Mouse (Mus musculus): Measurements from ENCODE around the gene Timd2. TPM values are rescaled to one million over a fixed set of nuclear protein-coding genes. Genes with fewer than 3 reads are reported as not detected.
"Not testable (repeated sequence)": the region's sequence is repeated elsewhere in the genome, so short reads cannot be mapped to it uniquely, and the experiment has no call there.

Gene Timd2
- total RNA-seq (2014; rRNA removed; ENCODE audit: low replicate concordance) (not detected in 2 replicates), polyA plus RNA-seq (2015; fragmentation: Nextera tagmentation; extraction: Ambion mirVana) (not detected in 2 replicates)

- no peak within 1 kb of the TSS for H3K27ac ChIP-seq (ENCODE audit: low read depth)
- H3K4me1 ChIP-seq (ENCODE audit: control insufficient read depth, insufficient read depth), result no peaks in the 10 kb centered on the region
- no peak within 1 kb of the TSS for H3K9ac ChIP-seq (replicated peaks; ENCODE audit: low read depth, low read length)
- H3K36me3 ChIP-seq (replicated peaks; ENCODE audit: control insufficient read depth, insufficient read depth, low read length), result no peaks in the 10 kb centered on the region
- no peak for DNase-seq (ENCODE audit: low spot score)
- H3K4me3 ChIP-seq (ENCODE audit: low read depth, low read length), result no peak within 1 kb of the TSS
- 70% methylated on average over 6 of the region's 6 CpGs for WGBS
- ATAC-seq (ENCODE audit: insufficient read depth, low read depth), result no peak
- no peaks in the 10 kb centered on the region for H3K27me3 ChIP-seq (ENCODE audit: control insufficient read depth, insufficient read depth, low read length)
- H3K9me3 ChIP-seq (replicated peaks; ENCODE audit: control insufficient read depth, low read length), result no peaks in the 10 kb centered on the region
- TF ChIP-seq CTCF (IDR thresholded peaks at IDR 0.05; ENCODE audit: low read depth) (no peak), EP300 (IDR thresholded peaks at IDR 0.05; ENCODE audit: low read depth) (no peak)
- no peak within 1 kb of the TSS for H3K4me2 ChIP-seq (ENCODE audit: low read depth, low read length)
Observed at GRCm38 (mm10) chr11:46706664-46707356, at the start of gene Timd2. Gene Timd2 (minus strand): TSS chr11:46707061.

DNA sequence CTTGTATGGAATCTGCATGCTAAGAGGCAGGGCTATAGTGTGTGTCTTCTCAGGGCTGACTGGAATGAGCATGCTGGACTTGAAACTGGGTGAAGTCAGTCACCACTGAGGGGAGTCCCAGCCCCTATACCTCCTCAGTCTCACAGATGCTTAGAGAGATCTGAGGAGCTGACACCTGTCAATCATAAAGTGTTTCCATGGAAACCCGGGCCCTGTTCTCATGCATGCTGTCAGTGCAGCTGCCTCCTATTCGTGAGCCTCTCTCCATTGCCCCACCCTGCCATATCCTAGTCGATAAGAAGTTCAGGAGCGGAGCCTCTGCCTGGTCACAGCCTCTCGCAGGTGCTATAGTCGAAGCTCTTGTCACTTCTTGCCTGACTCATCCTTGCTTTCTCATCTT lies 48.9 kb upstream of the Timd2 start:
- not testable (repeated sequence) for H3K9me3 ChIP-seq (replicated peaks; ENCODE audit: control insufficient read depth, low read length); H3K9ac ChIP-seq (replicated peaks; ENCODE audit: low read depth, low read length); H3K4me1 ChIP-seq (ENCODE audit: control insufficient read depth, insufficient read depth); H3K27ac ChIP-seq (ENCODE audit: low read depth); ATAC-seq (ENCODE audit: insufficient read depth, low read depth); H3K36me3 ChIP-seq (replicated peaks; ENCODE audit: control insufficient read depth, insufficient read depth, low read length); H3K4me2 ChIP-seq (ENCODE audit: low read depth, low read length); DNase-seq (ENCODE audit: low spot score); H3K27me3 ChIP-seq (ENCODE audit: control insufficient read depth, insufficient read depth, low read length); H3K4me3 ChIP-seq (ENCODE audit: low read depth, low read length)
- WGBS, result 81% methylated on average over 6 of the region's 6 CpGs

GRCm38 (mm10) chr11:46754669-46755068 lies 47.8 kb upstream of the Timd2 start:
- Histone ChIP-seq H3K9ac (replicated peaks; ENCODE audit: low read depth, low read length) (no peak overlapping the region), H3K4me1 (ENCODE audit: control insufficient read depth, insufficient read depth) (no peaks in the 10 kb centered on the region), H3K4me2 (ENCODE audit: low read depth, low read length) (no peak overlapping the region), H3K36me3 (replicated peaks; ENCODE audit: control insufficient read depth, insufficient read depth, low read length) (no peaks in the 10 kb centered on the region), H3K4me3 (ENCODE audit: low read depth, low read length) (no peak overlapping the region), H3K27me3 (ENCODE audit: control insufficient read depth, insufficient read depth, low read length) (no peaks in the 10 kb centered on the region), H3K9me3 (replicated peaks; ENCODE audit: control insufficient read depth, low read length) (no peaks in the 10 kb centered on the region), H3K27ac (ENCODE audit: low read depth) (no peak overlapping the region)
- 86% methylated on average over 4 of the region's 4 CpGs for WGBS
- ATAC-seq (ENCODE audit: insufficient read depth, low read depth) (no peak), DNase-seq (ENCODE audit: low spot score) (no peak)
- TF ChIP-seq CTCF (IDR thresholded peaks at IDR 0.05; ENCODE audit: low read depth) (no peak), EP300 (IDR thresholded peaks at IDR 0.05; ENCODE audit: low read depth) (no peak)

DNA sequence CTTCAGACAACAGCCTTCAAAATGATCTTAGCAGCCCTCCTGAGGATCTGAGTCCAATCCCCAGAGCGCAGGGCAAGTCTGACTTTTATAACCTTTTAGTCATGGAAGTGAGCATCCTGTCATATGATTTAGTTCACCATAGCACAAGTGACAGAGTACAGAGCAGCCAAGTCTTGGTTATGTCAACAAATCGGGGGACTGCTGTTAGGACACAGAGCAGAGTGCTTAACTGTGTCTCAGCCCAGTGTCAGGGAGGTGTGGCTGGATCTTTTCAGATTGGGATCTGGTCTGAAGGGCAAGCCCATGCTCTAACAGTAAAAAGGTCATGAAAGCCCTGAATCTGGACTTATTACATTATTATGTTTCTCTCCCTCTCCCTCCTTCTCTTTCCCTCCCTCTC lies 46.8 kb upstream of the Timd2 start:
- H3K9me3 ChIP-seq (replicated peaks; ENCODE audit: control insufficient read depth, low read length), result no peaks in the 10 kb centered on the region
- TF ChIP-seq CTCF (IDR thresholded peaks at IDR 0.05; ENCODE audit: low read depth) (no peak), EP300 (IDR thresholded peaks at IDR 0.05; ENCODE audit: low read depth) (no peak)
- no peak overlapping the region for H3K9ac ChIP-seq (replicated peaks; ENCODE audit: low read depth, low read length)
- H3K27ac ChIP-seq (ENCODE audit: low read depth), result no peak overlapping the region
- no peak overlapping the region for H3K4me3 ChIP-seq (ENCODE audit: low read depth, low read length)
- no peak for DNase-seq (ENCODE audit: low spot score)
- no peaks in the 10 kb centered on the region for H3K4me1 ChIP-seq (ENCODE audit: control insufficient read depth, insufficient read depth)
- H3K4me2 ChIP-seq (ENCODE audit: low read depth, low read length), result no peak overlapping the region
- WGBS, result 42% methylated on average over 2 of the region's 2 CpGs
- no peaks in the 10 kb centered on the region for H3K27me3 ChIP-seq (ENCODE audit: control insufficient read depth, insufficient read depth, low read length)
- no peaks in the 10 kb centered on the region for H3K36me3 ChIP-seq (replicated peaks; ENCODE audit: control insufficient read depth, insufficient read depth, low read length)
- no peak for ATAC-seq (ENCODE audit: insufficient read depth, low read depth)

DNA sequence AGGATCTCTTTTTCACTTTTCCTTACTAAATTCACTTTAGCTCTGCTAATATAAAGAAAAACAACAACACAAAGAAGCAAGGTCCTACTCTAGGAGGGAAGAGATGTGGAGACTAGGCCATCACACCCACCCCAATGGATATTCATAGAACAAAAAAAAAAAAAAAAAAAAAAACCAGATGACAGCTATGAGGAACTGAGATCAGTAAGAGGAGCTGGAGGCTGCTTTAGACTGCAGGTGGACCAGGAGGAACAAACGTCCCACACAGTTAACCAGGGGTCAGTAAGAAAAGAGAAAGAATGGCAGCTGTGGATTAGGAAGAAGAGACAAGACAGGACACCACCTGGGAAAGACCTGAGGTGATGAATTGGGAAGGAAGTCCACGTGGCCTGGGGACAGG lies 41.1 kb upstream of the Timd2 start:
- DNase-seq (ENCODE audit: low spot score), result no peak
- ATAC-seq (ENCODE audit: insufficient read depth, low read depth), result no peak
- no peaks in the 10 kb centered on the region for H3K4me1 ChIP-seq (ENCODE audit: control insufficient read depth, insufficient read depth)
- no peak overlapping the region for H3K4me3 ChIP-seq (ENCODE audit: low read depth, low read length)
- H3K27me3 ChIP-seq (ENCODE audit: control insufficient read depth, insufficient read depth, low read length), result no peaks in the 10 kb centered on the region
- no peak for TF ChIP-seq CTCF (IDR thresholded peaks at IDR 0.05; ENCODE audit: low read depth)
- no peak overlapping the region for H3K9ac ChIP-seq (replicated peaks; ENCODE audit: low read depth, low read length)
- 32% methylated on average over 2 of the region's 2 CpGs for WGBS
- H3K9me3 ChIP-seq (replicated peaks; ENCODE audit: control insufficient read depth, low read length), result no peaks in the 10 kb centered on the region
- no peaks in the 10 kb centered on the region for H3K36me3 ChIP-seq (replicated peaks; ENCODE audit: control insufficient read depth, insufficient read depth, low read length)
- no peak overlapping the region for H3K27ac ChIP-seq (ENCODE audit: low read depth)
- no peak overlapping the region for H3K4me2 ChIP-seq (ENCODE audit: low read depth, low read length)

DNA sequence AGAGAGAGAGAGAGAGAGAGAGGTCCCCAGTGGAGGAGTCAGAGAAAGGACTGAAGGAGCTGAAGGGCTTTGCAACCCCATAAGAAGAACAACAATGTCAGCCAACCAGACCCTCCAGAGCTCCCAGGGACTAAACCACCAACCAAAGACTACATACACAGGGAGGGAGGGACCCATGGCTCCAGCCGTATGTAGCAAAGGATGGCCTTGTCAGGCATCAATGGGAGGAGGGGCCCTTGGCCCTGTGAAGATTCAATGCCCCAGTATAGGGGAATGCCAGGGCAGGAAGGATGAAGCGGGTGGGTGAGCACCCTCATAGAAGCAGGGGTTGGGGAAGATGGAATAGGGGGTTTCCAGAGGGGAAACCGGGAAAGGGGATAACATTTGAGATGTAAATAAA lies 34.9 kb upstream of the Timd2 start:
- TF ChIP-seq EP300 (IDR thresholded peaks at IDR 0.05; ENCODE audit: low read depth), result no peak
- TF ChIP-seq CTCF (IDR thresholded peaks at IDR 0.05; ENCODE audit: low read depth), result no peak
- DNase-seq (ENCODE audit: low spot score) (no peak), ATAC-seq (ENCODE audit: insufficient read depth, low read depth) (no peak)
- H3K4me3 ChIP-seq (ENCODE audit: low read depth, low read length), result no peak overlapping the region
- no peaks in the 10 kb centered on the region for H3K9me3 ChIP-seq (replicated peaks; ENCODE audit: control insufficient read depth, low read length)
- no peak overlapping the region for H3K27ac ChIP-seq (ENCODE audit: low read depth)
- H3K9ac ChIP-seq (replicated peaks; ENCODE audit: low read depth, low read length), result no peak overlapping the region
- H3K4me2 ChIP-seq (ENCODE audit: low read depth, low read length), result no peak overlapping the region
- no peaks in the 10 kb centered on the region for H3K36me3 ChIP-seq (replicated peaks; ENCODE audit: control insufficient read depth, insufficient read depth, low read length)
- H3K27me3 ChIP-seq (ENCODE audit: control insufficient read depth, insufficient read depth, low read length), result no peaks in the 10 kb centered on the region
- H3K4me1 ChIP-seq (ENCODE audit: control insufficient read depth, insufficient read depth), result no peaks in the 10 kb centered on the region
- WGBS, result 69% methylated on average over 3 of the region's 3 CpGs

Measured in heart, postnatal 0 days (tissue).